Mouse (Mus musculus): ENCODE data around the gene Lrfn2.

The Lrfn2 gene

GRCm38 (mm10) chr17:49061141-49061540 lies 129.0 kb downstream of the Lrfn2 start:
- POLR2A ChIA-PET: interaction anchor here in 1 of 4 experiments (0.9 to 1.1 kb wide), 2 partner anchors 11 to 17 kb away, joined by 3 read pairs; no protein-coding TSS in a partner anchor
- CTCF ChIA-PET: no interaction called here

- POLR2A ChIA-PET: interaction anchor here in 1 of 4 experiments (0.7 kb wide), 1 partner anchor 16 kb away, joined by 3 read pairs; no protein-coding TSS in a partner anchor
- CTCF ChIA-PET: interaction anchor here in 2 of 4 experiments (0.5 to 2.3 kb wide), 2 partner anchors 132 to 143 kb away, joined by 5 to 7 read pairs; partner anchors contain the start of gene Lrfn2 (in 1 of the 2)
Observed at GRCm38 (mm10) chr17:49063789-49064188, 131.6 kb downstream of the Lrfn2 start.

DNA sequence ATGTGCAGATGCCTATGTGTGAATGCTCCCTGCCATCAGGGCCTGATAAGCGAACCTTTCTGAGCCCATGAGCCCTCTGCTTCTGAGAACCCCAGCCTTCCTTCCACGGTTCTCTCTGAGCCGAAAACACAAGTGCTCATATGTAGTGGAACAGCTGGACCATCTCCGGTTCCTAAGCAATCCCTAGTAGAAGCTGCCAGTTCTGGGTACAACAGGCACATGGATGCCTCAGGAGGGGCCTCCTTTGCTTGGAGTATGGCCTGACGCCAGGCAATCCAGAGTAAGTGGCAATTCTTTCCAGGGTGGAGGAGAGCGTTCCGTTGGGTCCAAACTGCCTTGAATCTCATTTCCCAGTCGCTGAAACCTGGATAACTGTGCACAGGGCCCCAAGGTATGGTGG lies 132.3 kb downstream of the Lrfn2 start:
- CTCF ChIA-PET: no interaction called here
- POLR2A ChIA-PET: no interaction called here

DNA sequence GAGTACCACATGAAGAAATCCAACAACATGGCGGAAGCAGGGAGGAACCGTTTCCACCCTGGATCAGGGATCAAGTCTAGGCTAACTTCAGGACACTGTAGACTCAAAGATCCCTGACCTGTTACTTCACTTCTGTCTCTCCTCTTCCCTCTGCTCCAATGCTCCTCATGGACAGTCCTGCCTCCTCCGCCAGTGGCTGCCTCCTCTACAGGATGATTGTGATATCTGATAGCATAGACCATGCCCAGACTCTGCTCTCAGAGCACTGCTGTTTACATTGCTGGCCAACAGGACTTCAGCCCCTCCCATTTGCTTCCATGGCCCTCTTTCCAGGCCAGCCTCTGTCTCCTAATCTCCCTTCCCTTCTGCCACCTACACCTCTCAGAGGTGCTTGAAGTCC lies 132.9 kb downstream of the Lrfn2 start:
- CTCF ChIA-PET: no interaction called here
- POLR2A ChIA-PET: interaction anchor here in 1 of 4 experiments (0.6 kb wide), 1 partner anchor 105 kb away, joined by 3 read pairs; no protein-coding TSS in a partner anchor

GRCm38 (mm10) chr17:49066748-49067147 lies 134.6 kb downstream of the Lrfn2 start:
- ChIA-PET CTCF (interaction anchor here in 3 of 4 experiments (0.6 to 1.6 kb wide), 8 partner anchors 9 to 1767 kb away, joined by 3 to 8 read pairs (median 3); partner anchors contain the start of gene Lrfn2 (in 1 of the 3)), POLR2A (interaction anchor here in 1 of 4 experiments (1.2 kb wide), 1 partner anchor 10 kb away, joined by 3 read pairs; no protein-coding TSS in a partner anchor)

DNA sequence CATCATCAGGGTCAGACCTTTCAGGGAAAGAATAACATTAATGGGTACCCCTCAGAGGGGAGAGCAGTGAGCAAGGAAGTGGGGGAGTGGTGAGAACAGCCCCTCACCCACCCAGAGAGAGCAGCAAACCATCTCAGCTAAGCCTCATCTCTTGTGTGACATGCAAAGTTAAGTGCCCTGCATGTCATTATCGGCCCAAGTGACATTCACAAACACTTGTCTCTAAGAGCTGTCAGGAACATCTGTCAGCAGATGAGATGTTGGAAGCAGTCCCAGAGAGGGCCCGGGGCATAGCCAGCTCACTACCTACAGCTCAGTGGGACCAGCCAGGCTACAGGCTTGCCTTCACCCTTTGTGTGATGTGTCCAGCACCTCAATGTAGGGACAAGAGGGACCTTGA lies 146.0 kb downstream of the Lrfn2 start:
- POLR2A ChIA-PET: interaction anchor here in 1 of 4 experiments (1.1 kb wide), 1 partner anchor 15 kb away, joined by 3 read pairs; no protein-coding TSS in a partner anchor
- CTCF ChIA-PET: interaction anchor here in 1 of 4 experiments (1.1 kb wide), 1 partner anchor 146 kb away, joined by 4 read pairs; no protein-coding TSS in a partner anchor

GRCm38 (mm10) chr17:49079647-49080046 lies 147.5 kb downstream of the Lrfn2 start:
- ChIA-PET CTCF (no interaction called here), POLR2A (no interaction called here)

- POLR2A ChIA-PET: interaction anchor here in 1 of 4 experiments (0.6 kb wide), 1 partner anchor 60 kb away, joined by 3 read pairs; no protein-coding TSS in a partner anchor
- CTCF ChIA-PET: no interaction called here
Observed at GRCm38 (mm10) chr17:49083594-49084380, 151.6 kb downstream of the Lrfn2 start.

DNA sequence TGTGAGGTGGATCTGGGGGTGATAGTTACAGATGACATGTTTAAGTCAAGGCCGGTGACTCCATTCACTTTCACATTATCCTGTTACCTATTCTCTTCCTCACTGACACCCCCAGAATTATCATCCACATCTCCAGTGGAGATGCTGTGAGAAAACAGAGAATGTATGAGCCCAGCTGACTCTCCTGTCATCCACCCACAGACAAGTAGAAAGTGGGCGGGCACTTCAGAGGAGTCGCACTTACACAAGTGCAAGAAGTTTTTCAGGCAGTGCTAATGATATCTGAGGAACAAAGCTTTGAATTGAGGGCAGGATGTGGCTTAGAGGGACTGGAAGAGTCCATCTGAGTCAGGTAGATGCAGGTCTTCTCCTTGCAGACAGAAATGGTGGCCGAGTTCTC lies 152.9 kb downstream of the Lrfn2 start:
- POLR2A ChIA-PET: interaction anchor here in 1 of 4 experiments (1.4 to 2.0 kb wide), 2 partner anchors 14 to 125 kb away, joined by 3 to 7 read pairs; no protein-coding TSS in a partner anchor
- CTCF ChIA-PET: interaction anchor here in 1 of 4 experiments (0.6 to 0.7 kb wide), 2 partner anchors 11 to 123 kb away, joined by 3 read pairs; no protein-coding TSS in a partner anchor

GRCm38 (mm10) chr17:49096781-49097544 lies 164.8 kb downstream of the Lrfn2 start:
- POLR2A ChIA-PET: no interaction called here
- CTCF ChIA-PET: no interaction called here

- POLR2A ChIA-PET: interaction anchor here in 1 of 4 experiments (0.6 kb wide), 1 partner anchor 10 kb away, joined by 3 read pairs; no protein-coding TSS in a partner anchor
Observed at GRCm38 (mm10) chr17:49111399-49111798, 179.2 kb downstream of the Lrfn2 start.

GRCm38 (mm10) chr17:49111911-49112310 lies 179.7 kb downstream of the Lrfn2 start:
- ChIA-PET CTCF (no interaction called here), POLR2A (interaction anchor here in 1 of 4 experiments (0.7 kb wide), 1 partner anchor 407 kb away, joined by 3 read pairs; no protein-coding TSS in a partner anchor)

More at GRCm38 (mm10) chr17:49111399-49111798, 179.2 kb downstream of the Lrfn2 start:
- CTCF ChIA-PET: no interaction called here

- ChIA-PET CTCF (no interaction called here), POLR2A (no interaction called here)
Observed at GRCm38 (mm10) chr17:49113336-49113735, 181.2 kb downstream of the Lrfn2 start.

DNA sequence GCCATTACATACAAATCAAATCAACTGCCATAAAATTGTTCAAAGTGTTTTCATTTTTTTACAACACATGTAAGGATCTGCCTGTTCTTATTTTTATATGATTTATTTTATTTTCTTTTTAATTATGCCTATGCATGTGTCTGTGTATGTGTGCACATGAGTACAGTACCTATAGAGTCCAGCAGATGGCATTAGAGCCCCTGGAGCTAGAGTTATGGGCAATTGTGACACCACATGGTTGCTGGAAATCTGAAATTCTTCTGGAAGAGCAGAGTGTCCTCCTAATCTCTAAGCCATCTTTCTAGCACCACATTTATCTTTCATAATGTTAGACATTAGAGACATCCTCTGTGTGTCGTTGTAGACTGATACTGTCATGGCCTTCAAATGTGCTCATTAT lies 192.0 kb downstream of the Lrfn2 start:
- ChIA-PET CTCF (interaction anchor here in 2 of 4 experiments (0.5 to 2.2 kb wide), 4 partner anchors 58 to 468 kb away, joined by 3 to 6 read pairs (median 4); partner anchors contain the start of gene Lrfn2 (in 1 of the 2)), POLR2A (no interaction called here)

DNA sequence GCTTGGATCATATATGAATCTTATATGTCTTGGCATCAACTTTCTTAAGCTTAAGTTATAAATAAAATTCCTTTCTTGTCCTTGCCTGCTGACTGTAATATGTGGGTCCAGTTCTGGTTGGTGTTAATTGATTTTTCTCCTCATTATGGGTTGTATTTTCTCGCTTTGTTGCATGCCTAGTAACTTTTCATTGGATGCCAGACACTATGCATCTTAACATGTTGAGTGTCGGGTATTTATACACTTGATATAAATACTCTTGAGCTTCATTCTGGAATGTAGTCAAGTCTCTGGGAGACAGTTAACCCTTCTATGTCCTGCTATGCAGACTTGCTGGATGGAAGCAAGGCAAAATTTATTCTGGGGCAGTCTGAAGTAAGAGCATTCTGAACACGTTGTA lies 192.5 kb downstream of the Lrfn2 start:
- ChIA-PET CTCF (interaction anchor here in 2 of 4 experiments (0.5 to 2.2 kb wide), 4 partner anchors 58 to 468 kb away, joined by 3 to 6 read pairs (median 4); partner anchors contain the start of gene Lrfn2 (in 1 of the 2)), POLR2A (no interaction called here)

Measured in embryonic stem cell, embryonic (primary cell).